Mouse (Mus musculus) right cerebral cortex, adult 18-20 months (tissue): ENCODE data around the gene Uqcrc1.

Experiments used
- DNase-seq: peaks from one replicate; pipeline ENCODE4 v3.0.0; 2022; ENCODE audit warnings: mixed read lengths

Uqcrc1 gene

DNA sequence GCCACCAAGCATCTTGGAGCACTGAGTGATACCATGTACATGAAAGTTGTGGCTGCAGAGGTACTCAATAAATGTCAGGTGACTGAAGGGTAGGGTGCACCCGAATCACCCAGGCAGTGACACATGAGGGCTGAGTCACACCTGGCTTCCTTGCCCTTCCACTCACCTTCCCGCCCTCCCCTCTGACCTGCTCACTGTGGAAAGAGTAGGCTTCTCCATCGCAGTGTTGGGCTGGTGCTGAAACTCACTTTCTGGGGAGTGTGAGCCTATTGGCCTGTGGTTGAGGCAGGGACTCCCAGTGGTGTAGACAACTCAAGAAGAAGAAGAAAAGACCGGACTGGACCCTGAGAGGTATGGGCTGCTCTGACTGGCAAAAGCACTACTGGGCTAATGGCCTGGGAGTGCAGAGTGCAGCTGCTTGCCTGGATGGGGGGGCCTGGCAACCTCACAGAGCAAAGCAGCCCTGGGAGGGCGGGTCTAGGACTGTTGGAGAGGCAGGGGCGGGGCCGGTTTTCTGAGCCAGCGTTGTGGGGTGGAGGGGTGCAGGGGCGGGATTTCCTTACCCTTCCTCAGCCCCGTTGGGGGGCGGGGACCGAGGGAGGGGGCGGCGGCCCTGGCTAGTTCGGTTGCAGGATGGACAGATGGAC is 51.4 kb downstream of the Uqcrc1 start:
- no peak for DNase-seq

- DNase-seq, result no peak
These were observed 53.5 kb downstream of the Uqcrc1 start for GRCm38 (mm10) chr9:108989802-108990461.

- no peak for DNase-seq
These were observed 54.0 kb downstream of the Uqcrc1 start for GRCm38 (mm10) chr9:108990462-108990820.

- peak; percentile 96 for DNase-seq
These were observed 55.1 kb downstream of the Uqcrc1 start, which contains the start of gene Pfkfb4 for GRCm38 (mm10) chr9:108991428-108992084. TSS of gene Pfkfb4 (plus strand) at chr9:108991778.

DNA sequence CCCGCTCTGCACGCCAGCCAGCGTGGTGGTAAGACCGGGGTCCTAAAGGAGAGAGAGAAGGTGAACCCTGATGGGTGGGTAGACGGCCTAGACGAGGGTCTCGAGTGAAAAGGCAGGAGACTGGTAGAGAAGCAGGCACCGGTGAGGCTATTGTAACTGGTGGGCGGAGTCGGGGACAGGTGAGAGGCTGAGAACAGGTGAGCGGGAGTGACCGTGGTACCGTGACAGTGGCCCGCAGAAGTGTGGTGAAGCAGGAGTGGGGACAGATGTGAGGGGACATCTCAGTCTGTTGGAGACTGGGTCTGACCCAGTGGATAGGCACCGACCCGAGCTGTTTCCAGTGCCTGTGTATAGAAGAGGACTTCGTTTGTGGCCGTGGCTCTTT is 55.6 kb downstream of the Uqcrc1 start:
- DNase-seq, result no peak

DNA sequence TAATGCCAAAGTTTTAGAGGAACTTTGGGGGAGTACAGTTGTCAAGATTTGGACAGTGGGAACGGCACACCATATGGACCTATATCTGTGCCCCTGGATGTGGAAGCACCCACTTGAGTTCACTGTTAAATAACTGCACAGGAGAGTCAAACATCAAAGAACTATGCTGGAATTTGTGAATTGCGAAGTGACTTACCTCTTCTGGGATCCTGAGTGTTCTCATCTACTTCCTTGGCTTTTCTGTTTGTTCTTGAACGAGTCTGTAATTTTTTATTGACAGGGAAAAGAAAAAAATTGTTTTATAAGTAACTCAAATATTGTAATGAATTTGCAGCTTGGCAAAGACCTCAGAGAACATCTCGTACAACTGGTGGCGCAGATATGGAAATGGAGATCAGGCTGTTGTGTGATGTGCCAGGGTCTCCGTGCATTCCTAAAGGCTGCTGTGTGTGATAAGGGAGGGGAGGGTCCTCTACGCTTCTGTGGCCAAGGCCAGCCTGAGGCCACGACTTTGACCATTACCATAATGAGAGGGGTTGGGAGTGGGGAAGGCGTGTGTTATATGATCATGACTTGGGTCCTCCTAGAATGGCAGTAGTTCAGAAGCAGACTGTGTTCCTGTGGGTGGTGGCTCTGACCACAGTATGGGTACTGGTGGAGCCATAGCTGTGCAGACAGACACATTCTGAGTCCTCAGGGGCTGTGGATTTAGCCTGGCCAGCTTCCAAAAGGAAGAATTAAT is 56.4 kb downstream of the Uqcrc1 start:
- DNase-seq, result no peak

DNA sequence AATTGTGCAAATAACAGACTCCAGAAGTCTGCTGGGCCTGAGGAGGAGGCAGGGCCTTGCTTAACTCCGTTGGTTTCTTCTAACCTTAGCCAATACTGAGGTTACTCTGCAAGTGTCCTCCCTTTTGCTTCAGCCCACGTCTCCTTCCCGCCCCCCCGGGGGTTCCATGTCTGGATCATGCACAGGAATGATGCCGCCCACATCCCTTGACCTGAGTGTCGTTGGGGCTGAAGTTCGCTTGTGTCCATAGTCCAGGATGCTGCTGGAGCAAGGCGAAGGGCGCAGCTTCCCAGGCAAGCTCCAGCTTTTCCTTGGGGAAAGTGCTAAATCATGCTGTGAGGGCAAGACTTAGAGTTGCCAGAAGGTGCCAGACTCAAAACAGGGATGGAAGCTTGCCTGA is 60.0 kb downstream of the Uqcrc1 start:
- no peak for DNase-seq

DNA sequence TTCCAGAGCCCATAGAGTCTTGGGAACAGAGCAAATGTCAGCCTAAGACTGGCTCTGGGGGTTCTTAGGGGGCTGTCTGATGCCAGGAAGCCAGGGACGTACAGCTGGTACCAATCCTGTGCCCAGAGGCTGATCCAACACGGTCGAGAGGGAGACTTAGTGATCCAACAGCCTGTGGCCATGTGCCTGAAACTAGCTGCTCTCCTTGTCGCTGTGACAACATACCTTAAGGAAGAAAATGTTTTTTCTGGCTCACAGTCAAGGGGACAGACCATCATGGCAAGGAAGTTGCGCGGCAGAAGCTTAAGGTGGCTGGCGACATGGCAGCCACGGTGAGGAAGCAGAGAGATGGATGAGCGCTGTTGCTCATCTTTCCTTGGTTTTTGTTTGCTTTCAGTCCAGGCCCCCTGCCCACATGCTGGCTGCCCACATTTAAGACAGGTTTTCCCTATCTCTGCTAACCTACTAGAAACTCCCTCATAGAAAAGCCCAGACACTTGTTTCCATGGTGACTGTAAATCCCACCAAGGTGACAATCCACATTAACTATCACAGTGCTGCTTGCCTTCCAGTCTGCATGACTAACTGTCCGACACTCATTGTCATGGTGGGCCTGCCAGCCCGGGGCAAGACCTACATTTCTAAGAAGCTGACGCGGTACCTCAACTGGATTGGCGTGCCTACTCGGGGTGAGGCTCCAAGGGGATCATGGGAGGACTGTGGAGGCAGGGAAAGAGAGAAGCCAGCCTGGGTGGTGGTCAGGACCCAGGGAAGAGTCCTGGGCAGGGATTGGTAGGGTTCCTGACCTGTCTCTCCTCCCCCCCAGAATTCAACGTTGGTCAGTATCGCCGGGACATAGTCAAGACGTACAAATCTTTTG is 62.1 kb downstream of the Uqcrc1 start:
- DNase-seq, result no peak

- DNase-seq, result no peak
These were observed 62.7 kb downstream of the Uqcrc1 start for GRCm38 (mm10) chr9:108999167-108999526.
